Mouse (Mus musculus): ENCODE data around the gene 4921536K21Rik.
"Not testable (repeated sequence)": the region's sequence is repeated elsewhere in the genome, so short reads cannot be mapped to it uniquely, and the experiment has no call there.

The 4921536K21Rik gene

GRCm38 (mm10) chr11:3894406-3895281 is at the start of gene 4921536K21Rik, which contains the start of gene Dusp18:
Gene 4921536K21Rik, minus strand, starts transcription at chr11:3895098.
Gene Dusp18, plus strand, starts transcription at chr11:3895240.
- peak; percentile 58 for DNase-seq

GRCm38 (mm10) chr11:3941371-3941770 is 46.5 kb upstream of the 4921536K21Rik start:
- DNase-seq: no peak

GRCm38 (mm10) chr11:3937321-3937874 is 42.5 kb upstream of the 4921536K21Rik start:
- DNase-seq: no peak

GRCm38 (mm10) chr11:3936318-3936717 is 41.4 kb upstream of the 4921536K21Rik start:
- no peak for DNase-seq

- no peak for DNase-seq
Observed at GRCm38 (mm10) chr11:3935135-3935534, 40.2 kb upstream of the 4921536K21Rik start.

GRCm38 (mm10) chr11:3933756-3934285 is 38.9 kb upstream of the 4921536K21Rik start:
- DNase-seq: no peak

- peak; percentile 13 for DNase-seq
Observed at GRCm38 (mm10) chr11:3931511-3932211, 36.8 kb upstream of the 4921536K21Rik start, which contains the start of gene Tcn2. Gene Tcn2, minus strand, starts transcription at chr11:3932159.

- DNase-seq: no peak
Observed at GRCm38 (mm10) chr11:3930931-3931330, 36.0 kb upstream of the 4921536K21Rik start.

GRCm38 (mm10) chr11:3930019-3930418 is 35.1 kb upstream of the 4921536K21Rik start:
- no peak for DNase-seq

- no peak for DNase-seq
Observed at GRCm38 (mm10) chr11:3925916-3926315, 31.0 kb upstream of the 4921536K21Rik start.

GRCm38 (mm10) chr11:3922731-3923130 is 27.8 kb upstream of the 4921536K21Rik start:
- no peak for DNase-seq

GRCm38 (mm10) chr11:3922115-3922514 is 27.2 kb upstream of the 4921536K21Rik start:
- no peak for DNase-seq

GRCm38 (mm10) chr11:3921281-3921850 is 26.5 kb upstream of the 4921536K21Rik start:
- DNase-seq: no peak

- DNase-seq: no peak
Observed at GRCm38 (mm10) chr11:3920476-3920875, 25.6 kb upstream of the 4921536K21Rik start.

GRCm38 (mm10) chr11:3918738-3919137 is 23.8 kb upstream of the 4921536K21Rik start:
- DNase-seq: no peak

GRCm38 (mm10) chr11:3914109-3914840 is 19.4 kb upstream of the 4921536K21Rik start, which contains the start of gene Slc35e4:
Gene Slc35e4, minus strand, starts transcription at chr11:3914664.
- DNase-seq: peak; percentile 83

GRCm38 (mm10) chr11:3913316-3914108 is 18.6 kb upstream of the 4921536K21Rik start:
- peak; percentile 94 for DNase-seq

GRCm38 (mm10) chr11:3912875-3913271 is 18.0 kb upstream of the 4921536K21Rik start:
- peak; percentile 68 for DNase-seq

- no peak for DNase-seq
Observed at GRCm38 (mm10) chr11:3912100-3912874, 17.4 kb upstream of the 4921536K21Rik start.

GRCm38 (mm10) chr11:3911440-3911839 is 16.5 kb upstream of the 4921536K21Rik start:
- DNase-seq: not testable (repeated sequence)

All from cerebellum, adult 11-12 months (tissue).